Mouse (Mus musculus): ENCODE data around the gene Dennd4a.

Gene Dennd4a

GRCm38 (mm10) chr9:64810822-64811537 is at the start of gene Dennd4a:
Gene Dennd4a (plus strand): TSS chr9:64811340.
- DNase-seq (ENCODE audit: low spot score), result peak; percentile 99

GRCm38 (mm10) chr9:64764824-64765223 is 46.3 kb upstream of the Dennd4a start:
- no peak for DNase-seq (ENCODE audit: low spot score)

GRCm38 (mm10) chr9:64766136-64766535 is 45.0 kb upstream of the Dennd4a start:
- DNase-seq (ENCODE audit: low spot score), result no peak

GRCm38 (mm10) chr9:64767796-64768195 is 43.3 kb upstream of the Dennd4a start:
- DNase-seq (ENCODE audit: low spot score), result no peak

- peak; percentile 80 for DNase-seq (ENCODE audit: low spot score)
Measured at GRCm38 (mm10) chr9:64769066-64769695, 42.0 kb upstream of the Dennd4a start.

- no peak for DNase-seq (ENCODE audit: low spot score)
Measured at GRCm38 (mm10) chr9:64769911-64770310, 41.2 kb upstream of the Dennd4a start.

GRCm38 (mm10) chr9:64770411-64770849 is 40.7 kb upstream of the Dennd4a start:
- no peak for DNase-seq (ENCODE audit: low spot score)

- DNase-seq (ENCODE audit: low spot score), result no peak
Measured at GRCm38 (mm10) chr9:64771236-64771635, 39.9 kb upstream of the Dennd4a start.

- no peak for DNase-seq (ENCODE audit: low spot score)
Measured at GRCm38 (mm10) chr9:64773254-64773653, 37.9 kb upstream of the Dennd4a start.

- DNase-seq (ENCODE audit: low spot score), result peak; percentile 44
Measured at GRCm38 (mm10) chr9:64773936-64774335, 37.2 kb upstream of the Dennd4a start.

GRCm38 (mm10) chr9:64774411-64774811 is 36.7 kb upstream of the Dennd4a start:
- DNase-seq (ENCODE audit: low spot score), result peak; percentile 92

- no peak for DNase-seq (ENCODE audit: low spot score)
Measured at GRCm38 (mm10) chr9:64774883-64775282, 36.3 kb upstream of the Dennd4a start.

- DNase-seq (ENCODE audit: low spot score), result no peak
Measured at GRCm38 (mm10) chr9:64775491-64775890, 35.6 kb upstream of the Dennd4a start.

- no peak for DNase-seq (ENCODE audit: low spot score)
Measured at GRCm38 (mm10) chr9:64777441-64777987, 33.6 kb upstream of the Dennd4a start.

- no peak for DNase-seq (ENCODE audit: low spot score)
Measured at GRCm38 (mm10) chr9:64778151-64778550, 33.0 kb upstream of the Dennd4a start.

- peak; percentile 83 for DNase-seq (ENCODE audit: low spot score)
Measured at GRCm38 (mm10) chr9:64779628-64780027, 31.5 kb upstream of the Dennd4a start.

GRCm38 (mm10) chr9:64783511-64783910 is 27.6 kb upstream of the Dennd4a start:
- peak; percentile 67 for DNase-seq (ENCODE audit: low spot score)

- DNase-seq (ENCODE audit: low spot score), result peak; percentile 55
Measured at GRCm38 (mm10) chr9:64784841-64785240, 26.3 kb upstream of the Dennd4a start.

GRCm38 (mm10) chr9:64786216-64786905 is 24.8 kb upstream of the Dennd4a start:
- DNase-seq (ENCODE audit: low spot score), result no peak

GRCm38 (mm10) chr9:64788070-64788469 is 23.1 kb upstream of the Dennd4a start:
- DNase-seq (ENCODE audit: low spot score), result no peak

GRCm38 (mm10) chr9:64789341-64789761 is 21.8 kb upstream of the Dennd4a start:
- DNase-seq (ENCODE audit: low spot score), result no peak

- no peak for DNase-seq (ENCODE audit: low spot score)
Measured at GRCm38 (mm10) chr9:64789887-64790400, 21.2 kb upstream of the Dennd4a start.

All from retina, embryonic 14.5 days (tissue).